Mouse (Mus musculus): ENCODE measurements around the gene Tia1.

- TF ChIP-seq CTCF (conservative IDR thresholded peaks at IDR 0.05; ENCODE audit: insufficient read depth, insufficient read length, low read depth, low read length), result no peak
- TF ChIP-seq POLR2A (IDR thresholded peaks at IDR 0.05; ENCODE audit: low read depth, low read length), result no peak
Observed at GRCm38 (mm10) chr6:86361373-86361772, 42.6 kb upstream of the Tia1 start.

Data from kidney, adult 2 months (tissue).